Mouse (Mus musculus): ENCODE measurements around the gene Sh3pxd2b.

DNA sequence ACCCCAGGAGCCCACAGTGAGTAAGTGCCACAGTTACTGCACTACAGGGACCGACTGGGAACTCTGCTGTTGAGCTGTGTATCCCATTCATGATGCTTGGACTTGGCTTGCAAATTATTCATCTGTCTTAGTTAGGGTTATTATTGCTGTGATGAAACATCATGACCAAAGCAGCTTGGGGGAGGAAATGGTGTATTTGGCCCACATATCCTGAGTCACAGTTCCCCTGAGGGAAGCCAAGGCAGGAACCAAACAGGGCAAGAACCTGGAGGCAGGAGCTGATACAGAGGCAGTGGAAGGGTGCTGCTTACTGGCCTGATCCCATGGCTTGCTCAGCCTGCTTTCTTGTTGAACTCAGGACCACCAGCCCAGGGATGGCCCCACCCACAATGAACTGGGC is 7.8 kb downstream of the Sh3pxd2b start:
- TF ChIP-seq CTCF (IDR thresholded peaks at IDR 0.05; ENCODE audit: insufficient read depth, low read length) (no peak), POLR2A (IDR thresholded peaks at IDR 0.05; ENCODE audit: borderline replicate concordance, extremely low read depth, low read depth, low read length) (no peak)
